8 mouse cellular contexts compared by ENCODE assay signal in the genomic region with DNA sequence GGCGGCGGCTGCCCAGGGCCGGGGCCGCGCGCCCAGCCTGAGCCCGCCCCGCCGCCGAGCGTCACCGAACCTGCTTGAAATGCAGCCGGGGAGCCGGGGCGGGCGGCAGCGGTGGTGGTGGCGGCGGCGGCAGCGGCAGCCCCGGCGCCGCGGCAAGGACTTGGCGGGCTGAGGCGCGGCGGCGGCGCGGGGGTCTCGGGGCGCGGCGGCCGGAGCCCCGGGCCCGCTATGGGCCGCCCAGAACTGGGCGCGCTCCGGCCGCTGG. TPM values are rescaled to one million over a fixed set of nuclear protein-coding genes. Genes with fewer than 3 reads are reported as not detected.
A peak's percentile ranks its signal among the peaks of the same experiment; 100 is the strongest.
DNase-seq lines count a peak whose midpoint lies in the region; ATAC-seq and TF ChIP-seq lines count a peak whose summit lies in the region.

A gene (plus strand): TSS at position 77 of the 265 bp plus-strand sequence.

- H3K4me1 ChIP-seq in lung, postnatal 0 days (ENCODE audit: insufficient read depth, low read depth, low read length): peaks cover 9% of the 10 kb centered on the region
- peaks cover 26% of the 10 kb centered on the region for H3K4me1 ChIP-seq in hindbrain, postnatal 0 days (ENCODE audit: insufficient read depth, low read length)

- H3K27me3 ChIP-seq in lung, postnatal 0 days (replicated peaks; ENCODE audit: insufficient read depth, low read length): peaks cover 21% of the 10 kb centered on the region; the same call in 1 of the 2 replicates
- no peaks in the 10 kb centered on the region for H3K27me3 ChIP-seq in hindbrain, postnatal 0 days (ENCODE audit: insufficient read depth, low read length)

- peaks cover 17% of the 10 kb centered on the region; the same call in 1 of the 2 replicates for H3K79me2 ChIP-seq in macrophage (ENCODE audit: inconsistent target)

- no peaks in the 10 kb centered on the region for H3K9me3 ChIP-seq in lung, postnatal 0 days (ENCODE audit: low read length)
- H3K9me3 ChIP-seq in hindbrain, postnatal 0 days (ENCODE audit: low read length): no peaks in the 10 kb centered on the region

- TF ChIP-seq EP300 in lung, postnatal 0 days (IDR thresholded peaks at IDR 0.05): no peak

- peak within 1 kb of the TSS; percentile 99 for H3K4me2 ChIP-seq in lung, postnatal 0 days (replicated peaks; ENCODE audit: low read depth, low read length)
- peak within 1 kb of the TSS; percentile 94 for H3K4me2 ChIP-seq in hindbrain, postnatal 0 days (ENCODE audit: low read depth, low read length)

- H3K27ac ChIP-seq in lung, postnatal 0 days (ENCODE audit: low read length): no peak within 1 kb of the TSS
- H3K27ac ChIP-seq in hindbrain, postnatal 0 days: peak within 1 kb of the TSS; percentile 97
- peak within 1 kb of the TSS; percentile 64 for H3K27ac ChIP-seq in macrophage

- no peak within 1 kb of the TSS for H3K9ac ChIP-seq in lung, postnatal 0 days (replicated peaks; ENCODE audit: low read depth)
- H3K9ac ChIP-seq in hindbrain, postnatal 0 days (replicated peaks; ENCODE audit: low read length): peak within 1 kb of the TSS; percentile 97

- WGBS in lung, postnatal 0 days: 2% methylated on average over 24 of the region's 44 CpGs
- 7% methylated on average over 3 of the region's 44 CpGs for WGBS in hindbrain, postnatal 0 days
- WGBS in macrophage (ENCODE audit: missing documents): under 1% methylated on average over 40 of the region's 44 CpGs

- H3K36me3 ChIP-seq in lung, postnatal 0 days (ENCODE audit: insufficient read depth, low read length): no peaks in the 10 kb centered on the region
- no peaks in the 10 kb centered on the region; the same call in 1 of the 2 replicates for H3K36me3 ChIP-seq in hindbrain, postnatal 0 days (ENCODE audit: insufficient read depth, low read length)
- no peaks in the 10 kb centered on the region for H3K36me3 ChIP-seq in macrophage (ENCODE audit: inconsistent target)

- peak within 1 kb of the TSS; percentile 60 for H3K4me3 ChIP-seq in lung, postnatal 0 days (ENCODE audit: low read depth, low read length)
- H3K4me3 ChIP-seq in hindbrain, postnatal 0 days (ENCODE audit: low read length): peak within 1 kb of the TSS; percentile 87
- H3K4me3 ChIP-seq in macrophage (ENCODE audit: inconsistent target): peak within 1 kb of the TSS; percentile 62

- no peak for ATAC-seq in lung, postnatal 0 days
- ATAC-seq in hindbrain, postnatal 0 days: peak; percentile 8; the same call in 1 of the 2 replicates
- ATAC-seq in cerebellum, adult (ENCODE audit: insufficient number of reproducible peaks, low FRiP score, low TSS enrichment): no peak

- DNase-seq in adrenal gland, postnatal 25 days: peak; percentile 88
- DNase-seq in adrenal gland, postnatal 36 days: no peak
- DNase-seq in lung, postnatal 0 days (ENCODE audit: low spot score): no peak
- no peak for DNase-seq in lung, postnatal 10 days
- DNase-seq in hindbrain, postnatal 0 days (ENCODE audit: low spot score): no peak
- no peak for DNase-seq in thymus, postnatal 14 days

- TF ChIP-seq CTCF in lung, postnatal 0 days (IDR thresholded peaks at IDR 0.05): no peak
- TF ChIP-seq CTCF in hindbrain, postnatal 0 days (IDR thresholded peaks at IDR 0.05; ENCODE audit: low read depth): no peak

RNA-seq across cellular contexts. Expression of the gene that starts here (rescaled TPM):
- total RNA-seq in adrenal gland, postnatal 25 days (2021): 10.0 and 12.3 TPM in 2 replicates
- 10 to 100 TPM in 1 of 2 experiments, 1 to 10 TPM in 1; 7.2 to 12.3 TPM for total RNA-seq in adrenal gland, postnatal 36 days (2021)
- 0.56 TPM in 2 replicates for polyA plus RNA-seq in lung, postnatal 0 days (2015; fragmentation: Nextera tagmentation; extraction: Ambion mirVana)
- 62.2 and 65.9 TPM in 2 replicates for total RNA-seq in hindbrain, postnatal 0 days (2014; rRNA removed)
- 33.9 and 34.5 TPM in 2 replicates for polyA plus RNA-seq in hindbrain, postnatal 0 days (2015; fragmentation: Nextera tagmentation; extraction: Ambion mirVana)
- total RNA-seq in macrophage (2018; cell fraction: chromatin; rRNA removed): 10 to 100 TPM in 4 of 26 experiments, 1 to 10 TPM in 22; 1.4 to 11.6 (median 6.8) TPM
- 1 to 10 TPM in 25 of 26 experiments, under 1 TPM in 1; 0.85 to 3.0 (median 2.1) TPM for total RNA-seq in macrophage (2018; cell fraction: cytosol; rRNA removed)
- total RNA-seq in macrophage (2018; cell fraction: nucleus; rRNA removed): 10 to 100 TPM in 3 of 26 experiments, 1 to 10 TPM in 23; 2.8 to 53.1 (median 5.5) TPM
- 0.79 to 10.9 TPM (median 1.6 TPM) in 3 replicates for polyA plus RNA-seq in macrophage (2018)
